Mouse (Mus musculus): Measurements from ENCODE around the gene Tmem123. TPM values are rescaled to one million over a fixed set of nuclear protein-coding genes. Genes with fewer than 3 reads are reported as not detected.
A peak's percentile ranks its signal among the peaks of the same experiment; 100 is the strongest.

The Tmem123 gene
- polyA plus RNA-seq, 1 experiment from 2014 or later: 135 TPM

GRCm38 (mm10) chr9:7835302-7835701 lies 71.5 kb downstream of the Tmem123 start:
- Histone ChIP-seq H3K36me3 (peaks cover 17% of the 10 kb centered on the region), H3K9me3 (no peaks in the 10 kb centered on the region), H3K4me2 (no peak overlapping the region), H3K27ac (no peak overlapping the region), H3K27me3 (no peaks in the 10 kb centered on the region), H3K9ac (no peak overlapping the region), H3K4me3 (no peak overlapping the region), H3K4me1 (peaks cover 12% of the 10 kb centered on the region; the same call in 1 of the 2 replicates)
- no peak for ATAC-seq (ENCODE audit: insufficient number of reproducible peaks, low FRiP score, low TSS enrichment, low read depth)
- WGBS: 91% methylated on average over 1 of the region's 1 CpGs

GRCm38 (mm10) chr9:7836331-7836730 lies 72.5 kb downstream of the Tmem123 start:
- Histone ChIP-seq H3K27me3 (no peaks in the 10 kb centered on the region), H3K4me2 (peak overlapping the region; percentile 61), H3K9me3 (no peaks in the 10 kb centered on the region), H3K27ac (peak overlapping the region; percentile 99), H3K9ac (peak overlapping the region; percentile 87), H3K36me3 (peaks cover 17% of the 10 kb centered on the region), H3K4me1 (peaks cover 12% of the 10 kb centered on the region; the same call in 1 of the 2 replicates), H3K4me3 (peak overlapping the region; percentile 67)
- ATAC-seq (ENCODE audit: insufficient number of reproducible peaks, low FRiP score, low TSS enrichment, low read depth): no peak
- under 1% methylated on average over 16 of the region's 16 CpGs for WGBS

GRCm38 (mm10) chr9:7836905-7837805 lies 73.3 kb downstream of the Tmem123 start, which contains the start of gene Birc2:
Gene Birc2 (minus strand): TSS chr9:7837064.
- under 1% methylated on average over 67 of the region's 68 CpGs for WGBS
- peaks cover 12% of the 10 kb centered on the region; the same call in 1 of the 2 replicates for H3K4me1 ChIP-seq
- peak within 1 kb of the TSS; percentile 61 for H3K4me2 ChIP-seq
- no peaks in the 10 kb centered on the region for H3K9me3 ChIP-seq
- peaks cover 17% of the 10 kb centered on the region for H3K36me3 ChIP-seq
- peak within 1 kb of the TSS; percentile 67 for H3K4me3 ChIP-seq
- no peaks in the 10 kb centered on the region for H3K27me3 ChIP-seq
- H3K9ac ChIP-seq: peak within 1 kb of the TSS; percentile 87
- peak within 1 kb of the TSS; percentile 99 for H3K27ac ChIP-seq
- peak; percentile 98 for ATAC-seq (ENCODE audit: insufficient number of reproducible peaks, low FRiP score, low TSS enrichment, low read depth)

- ATAC-seq (ENCODE audit: insufficient number of reproducible peaks, low FRiP score, low TSS enrichment, low read depth): no peak
- 9% methylated on average over 14 of the region's 14 CpGs for WGBS
- peak overlapping the region; percentile 67 for H3K4me3 ChIP-seq
- no peaks in the 10 kb centered on the region for H3K27me3 ChIP-seq
- H3K4me1 ChIP-seq: peaks cover 12% of the 10 kb centered on the region; the same call in 1 of the 2 replicates
- H3K9me3 ChIP-seq: no peaks in the 10 kb centered on the region
- peak overlapping the region; percentile 61 for H3K4me2 ChIP-seq
- peak overlapping the region; percentile 99 for H3K27ac ChIP-seq
- peaks cover 17% of the 10 kb centered on the region for H3K36me3 ChIP-seq
- peak overlapping the region; percentile 73; the same call in 1 of the 2 replicates for H3K9ac ChIP-seq
These were observed 74.1 kb downstream of the Tmem123 start for GRCm38 (mm10) chr9:7837806-7838440.

- ATAC-seq (ENCODE audit: insufficient number of reproducible peaks, low FRiP score, low TSS enrichment, low read depth): no peak
- no peak overlapping the region for H3K27ac ChIP-seq
- no peak overlapping the region for H3K9ac ChIP-seq
- no peaks in the 10 kb centered on the region for H3K27me3 ChIP-seq
- 62% methylated on average over 6 of the region's 6 CpGs for WGBS
- H3K4me1 ChIP-seq: 0 out of 2 replicates have a peak, but pooled peaks cover 2% of the 10 kb centered on the region
- no peaks in the 10 kb centered on the region for H3K36me3 ChIP-seq
- no peaks in the 10 kb centered on the region for H3K9me3 ChIP-seq
- no peak overlapping the region for H3K4me3 ChIP-seq
- no peak overlapping the region for H3K4me2 ChIP-seq
These were observed 77.4 kb downstream of the Tmem123 start for GRCm38 (mm10) chr9:7841221-7841620.

Small RNA genes lying within 50 kb of the gene (microRNA-seq; reads per million reads assigned to microRNA genes)
- 3.3 reads per million, percentile 9 among the genes with 10 or more reads in this experiment for gene Mir5618

Other genes with a start within 250 kb of the Tmem123 start
- 1.1 and 1.3 TPM in 2 replicates for gene Mmp8, start 205.6 kb upstream of the Tmem123 start, polyA plus RNA-seq (2015; fragmentation: Nextera tagmentation; extraction: Ambion mirVana)
- gene Mmp27, start 192.6 kb upstream of the Tmem123 start, polyA plus RNA-seq (2015; fragmentation: Nextera tagmentation; extraction: Ambion mirVana): 0.42 TPM in 1 of 2 replicates, not detected in the other
- not detected in 2 replicates for gene Mmp20, start 135.8 kb upstream of the Tmem123 start, polyA plus RNA-seq (2015; fragmentation: Nextera tagmentation; extraction: Ambion mirVana)
- gene Mmp7, start 72.0 kb upstream of the Tmem123 start, polyA plus RNA-seq (2015; fragmentation: Nextera tagmentation; extraction: Ambion mirVana): 0.14 TPM in 1 of 2 replicates, not detected in the other
- 35.3 and 37.1 TPM in 2 replicates for gene Birc2, start 73.0 kb downstream of the Tmem123 start, polyA plus RNA-seq (2015; fragmentation: Nextera tagmentation; extraction: Ambion mirVana)
- gene Birc3, start 109.1 kb downstream of the Tmem123 start, polyA plus RNA-seq (2015; fragmentation: Nextera tagmentation; extraction: Ambion mirVana): 15.9 and 16.6 TPM in 2 replicates
- 30.8 and 41.1 TPM in 2 replicates for gene Yap1, start 240.6 kb downstream of the Tmem123 start, polyA plus RNA-seq (2015; fragmentation: Nextera tagmentation; extraction: Ambion mirVana)

Data from limb, embryonic 15.5 days (tissue).